Mouse (Mus musculus): ENCODE measurements at regions not wholly inside any gene's neighbourhood (a gene's known extent, or its start where the extent isn't known, plus 50 kb on each side); places are given as distances from the start of the nearest gene placed in this dataset.
"Not testable (repeated sequence)": the region's sequence is repeated elsewhere in the genome, so short reads cannot be mapped to it uniquely, and the experiment has no call there.

DNA sequence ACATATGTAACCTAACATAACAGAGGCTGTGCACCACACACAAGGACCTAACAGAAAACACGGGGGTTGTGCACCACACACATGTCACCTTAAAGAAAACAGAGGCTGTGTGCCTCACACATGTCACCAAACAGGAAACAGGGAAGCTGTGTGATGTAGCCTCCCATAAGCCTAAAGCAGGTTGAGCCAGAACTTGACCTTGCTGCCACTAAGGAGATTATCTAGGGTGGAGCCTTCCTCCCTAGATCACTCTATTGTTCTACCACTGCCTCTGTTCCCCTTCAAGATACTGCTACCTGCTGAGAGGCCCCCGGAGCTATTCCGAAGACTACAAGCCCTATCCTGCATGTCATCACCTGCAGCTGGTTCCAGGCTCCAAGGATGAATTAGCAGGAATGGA lies 100.1 kb upstream of the Thrb start:
- not testable (repeated sequence) for DNase-seq (ENCODE audit: low spot score in 2 of 2)

DNA sequence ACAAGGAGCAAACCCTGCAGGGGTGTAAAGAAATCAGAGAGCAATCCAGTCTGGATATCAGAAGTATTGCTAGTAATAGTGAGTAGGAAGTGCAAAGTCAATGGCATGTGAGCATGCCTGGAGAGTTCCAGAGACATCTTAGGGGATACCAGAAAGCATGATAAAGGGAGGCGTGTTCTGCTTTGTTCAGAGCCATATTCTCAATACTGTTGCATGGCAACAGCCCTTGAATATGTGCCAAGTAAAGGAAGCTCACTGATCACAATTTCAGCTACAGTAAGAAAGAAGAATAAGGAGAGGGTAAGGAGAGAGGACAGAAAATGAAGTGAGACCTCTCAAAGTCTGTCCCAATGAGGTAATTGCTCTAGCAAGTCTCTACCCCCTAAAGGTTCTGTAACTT lies 92.1 kb upstream of the Thrb start:
- DNase-seq (ENCODE audit: low spot score in 2 of 2), result no peak

- DNase-seq (ENCODE audit: low spot score in 2 of 2), result no peak
Measured at GRCm38 (mm10) chr14:17569087-17569636, 90.9 kb upstream of the Thrb start.

- DNase-seq (ENCODE audit: low spot score in 2 of 2), result no peak
Measured at GRCm38 (mm10) chr14:17578776-17579175, 81.3 kb upstream of the Thrb start.

DNA sequence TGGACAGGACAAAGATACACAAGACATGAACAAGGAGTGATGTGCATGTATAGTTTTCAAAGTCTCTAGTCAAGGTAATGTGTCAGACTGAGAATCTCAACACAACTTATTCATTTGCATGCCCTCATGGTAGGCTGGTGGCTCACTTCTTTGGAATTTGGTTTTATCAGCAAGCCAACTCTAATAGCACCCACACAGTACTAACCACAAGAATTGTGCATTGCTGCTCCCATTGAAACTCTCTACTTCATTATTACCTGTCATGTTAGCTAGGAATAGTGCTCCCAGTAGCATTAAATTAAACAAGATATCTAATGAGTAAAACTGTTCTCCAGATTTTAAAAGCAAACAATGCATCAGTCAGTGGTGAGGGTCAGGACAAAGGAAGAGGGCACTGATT lies 70.5 kb upstream of the Thrb start:
- no peak for DNase-seq (ENCODE audit: low spot score in 2 of 2)

- DNase-seq (ENCODE audit: low spot score in 2 of 2), result no peak
Measured at GRCm38 (mm10) chr14:17599553-17599952, 60.5 kb upstream of the Thrb start.

DNA sequence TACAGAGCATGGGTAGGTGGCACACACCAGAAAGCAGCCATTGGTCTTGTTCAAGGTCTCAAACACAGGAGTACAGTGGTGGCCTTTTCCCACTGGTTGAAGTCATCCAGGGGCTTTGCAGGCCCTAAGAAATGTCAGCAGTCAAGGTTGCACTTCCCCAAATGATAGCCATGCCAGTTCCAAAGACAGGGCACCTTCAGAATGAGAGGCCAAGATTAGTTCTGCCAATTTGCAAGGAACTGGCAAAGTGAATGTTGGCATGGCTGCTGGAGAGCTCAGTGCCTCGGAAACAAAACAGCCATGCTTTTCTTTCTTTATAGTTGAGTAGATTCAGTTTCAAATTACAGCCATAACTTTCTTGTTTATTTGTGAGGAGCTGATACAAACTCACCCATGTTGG lies 57.7 kb upstream of the Thrb start:
- DNase-seq (ENCODE audit: low spot score in 2 of 2), result no peak

GRCm38 (mm10) chr14:17606018-17606417 lies 54.0 kb upstream of the Thrb start:
- DNase-seq (ENCODE audit: low spot score in 2 of 2), result no peak

- no peak for DNase-seq (ENCODE audit: low spot score in 2 of 2)
Measured at GRCm38 (mm10) chr14:17607186-17607585, 52.9 kb upstream of the Thrb start.
